Mouse (Mus musculus) urinary bladder, postnatal 0 days (tissue): ENCODE data around the gene Cops7b. TPM values are rescaled to one million over a fixed set of nuclear protein-coding genes. Genes with fewer than 3 reads are reported as not detected.

Experiments used
- microRNA-seq: library from miRNA; unstranded; fragments of <30 nt; microRNA quantifications from one replicate; pipeline ENCODE4, GENCODE M21; 2016
- polyA plus RNA-seq: library from polyadenylated mRNA; unstranded; fragments of >200 nt; fragmentation: Nextera tagmentation; extraction: Ambion mirVana; gene quantifications from 2 replicates; pipeline ENCODE4 v1.2.1, GENCODE M21; 2015

Cops7b gene
- 15.8 and 16.2 TPM in 2 replicates for polyA plus RNA-seq

DNA sequence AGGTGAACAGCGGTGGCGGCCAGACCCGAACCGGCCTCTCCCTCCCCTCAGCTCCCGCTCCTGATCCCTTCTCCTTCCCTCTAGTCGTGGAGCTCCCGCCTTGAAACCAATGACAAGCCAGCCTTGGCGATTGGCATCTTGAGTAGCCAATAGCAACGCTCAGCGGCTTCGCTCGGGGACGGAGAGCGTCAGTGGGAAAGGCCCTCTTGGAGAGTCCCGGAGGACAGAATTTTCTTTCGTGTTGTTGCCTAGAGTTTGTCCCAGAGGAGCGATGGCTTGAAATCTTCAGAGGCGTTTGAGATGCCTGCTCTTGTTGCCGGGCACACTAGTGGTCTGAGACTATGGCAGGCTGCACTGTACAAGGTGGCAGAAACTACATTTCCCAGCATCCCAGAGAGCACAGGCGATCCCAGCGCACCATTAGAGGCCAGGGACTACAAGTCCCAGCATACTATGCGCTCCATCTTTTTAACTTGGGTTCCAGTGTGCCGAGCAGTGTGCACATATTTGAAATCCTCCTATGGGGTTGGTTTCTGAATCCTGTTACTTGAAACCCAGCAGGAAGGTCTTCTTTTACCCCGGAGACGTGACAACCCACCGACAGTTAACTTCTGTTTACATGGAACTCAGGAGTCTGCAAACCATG, at the start of gene Cops7b, which contains the start of gene Pde6d:
Gene Cops7b (plus strand): TSS at position 454 of the 646 bp plus-strand sequence.
Gene Pde6d (minus strand): TSS at position 179 of the 646 bp plus-strand sequence.

Small RNA genes within 50 kb of the gene (microRNA-seq; reads per million reads assigned to microRNA genes)
- gene Gm22955: not detected

Other genes with a start within 250 kb of the Cops7b start
- 206 and 253 TPM in 2 replicates for gene Ncl, start 223.5 kb upstream of the Cops7b start, polyA plus RNA-seq
- gene Nmur1, start 156.7 kb upstream of the Cops7b start, polyA plus RNA-seq: 0.36 and 0.41 TPM in 2 replicates
- gene Tex44, start 156.6 kb upstream of the Cops7b start, polyA plus RNA-seq: not detected in 2 replicates
- gene Ptma, start 56.2 kb upstream of the Cops7b start, polyA plus RNA-seq: 699 and 900 TPM in 2 replicates
- 42.3 and 48.5 TPM in 2 replicates for gene Pde6d, start 275 bp upstream of the Cops7b start, polyA plus RNA-seq
- gene Nppc, start 87.7 kb downstream of the Cops7b start, polyA plus RNA-seq: 0.36 and 0.87 TPM in 2 replicates
- gene Dis3l2, start 120.9 kb downstream of the Cops7b start, polyA plus RNA-seq: 9.4 and 10.0 TPM in 2 replicates